Mouse (Mus musculus) cerebellum, postnatal 4 days (tissue): Measurements from ENCODE around the gene Mob1a.
A peak's percentile ranks its signal among the peaks of the same experiment; 100 is the strongest.

ENCODE experiments used
- DNase-seq, 2 experiments: peaks; one replicate each; pipeline ENCODE4 v3.0.0; 2022; ENCODE audit warnings: low spot score in 2 of 2, mixed read lengths in 1 of 2

The Mob1a gene

GRCm38 (mm10) chr6:83325525-83326393, at the start of gene Mob1a, which contains the start of gene Mthfd2:
Gene Mob1a, plus strand, starts transcription at chr6:83326016.
Gene Mthfd2, minus strand, starts transcription at chr6:83325908.
- DNase-seq, result peak; percentile 80 to 90

- peak in 1 of 2 experiments; percentile 5 for DNase-seq
Measured at GRCm38 (mm10) chr6:83277151-83277550, 48.7 kb upstream of the Mob1a start.

GRCm38 (mm10) chr6:83278881-83279280, 46.9 kb upstream of the Mob1a start:
- no peak for DNase-seq

GRCm38 (mm10) chr6:83280256-83280955, 45.4 kb upstream of the Mob1a start:
- peak in 1 of 2 experiments; percentile 10 for DNase-seq

GRCm38 (mm10) chr6:83300447-83301229, 25.2 kb upstream of the Mob1a start:
- no peak for DNase-seq

- no peak for DNase-seq
Measured at GRCm38 (mm10) chr6:83301294-83301693, 24.5 kb upstream of the Mob1a start.

GRCm38 (mm10) chr6:83302264-83302663, 23.6 kb upstream of the Mob1a start:
- DNase-seq, result no peak

GRCm38 (mm10) chr6:83309017-83309416, 16.8 kb upstream of the Mob1a start:
- no peak for DNase-seq

- DNase-seq, result no peak
Measured at GRCm38 (mm10) chr6:83311206-83311605, 14.6 kb upstream of the Mob1a start.

GRCm38 (mm10) chr6:83312021-83312420, 13.8 kb upstream of the Mob1a start:
- DNase-seq, result no peak

- DNase-seq, result no peak
Measured at GRCm38 (mm10) chr6:83312514-83312913, 13.3 kb upstream of the Mob1a start.

- DNase-seq, result no peak
Measured at GRCm38 (mm10) chr6:83315293-83315692, 10.5 kb upstream of the Mob1a start.

- DNase-seq, result peak in 1 of 2 experiments; percentile 9
Measured at GRCm38 (mm10) chr6:83316022-83316421, 9.8 kb upstream of the Mob1a start.

GRCm38 (mm10) chr6:83317108-83317741, 8.6 kb upstream of the Mob1a start:
- peak; percentile 82 to 94 for DNase-seq

- no peak for DNase-seq
Measured at GRCm38 (mm10) chr6:83321927-83322326, 3.9 kb upstream of the Mob1a start.

GRCm38 (mm10) chr6:83322794-83323193, 3.0 kb upstream of the Mob1a start:
- DNase-seq, result no peak

GRCm38 (mm10) chr6:83323652-83324419, 2.0 kb upstream of the Mob1a start:
- no peak for DNase-seq

- DNase-seq, result no peak
Measured at GRCm38 (mm10) chr6:83326394-83326736, 549 bp downstream of the Mob1a start.

- DNase-seq, result no peak
Measured at GRCm38 (mm10) chr6:83326761-83327160, 945 bp downstream of the Mob1a start.

- no peak for DNase-seq
Measured at GRCm38 (mm10) chr6:83327591-83328190, 1.9 kb downstream of the Mob1a start.
